Mouse (Mus musculus) MEL (cell line): ENCODE results near the gene Abat.

ENCODE experiments used
- E2F4 ChIP-seq: IDR thresholded peaks from 2 replicates; pipeline ENCODE4 v1.6.1; 2011; ENCODE audit warnings: low read depth, low read length, improper control_type of control experiment, borderline replicate concordance
- EP300 ChIP-seq, 2 experiments: IDR thresholded peaks; 2 replicates each; pipeline ENCODE4 v1.6.1; 2011; ENCODE audit warnings: improper control_type of control experiment in 2 of 2, low read length in 2 of 2, low read depth in 1 of 2, mild to moderate bottlenecking in 1 of 2
- POLR2A ChIP-seq, 2 experiments: IDR thresholded peaks; 2 replicates each; pipeline ENCODE4 v1.6.1; 2011 to 2012; ENCODE audit warnings: low read length in 2 of 2, mild to moderate bottlenecking in 2 of 2, control low read depth in 1 of 2, improper control_type of control experiment in 1 of 2, low read depth in 1 of 2, moderate library complexity in 1 of 2; ENCODE audit not compliant: control insufficient read depth in 1 of 2, insufficient read depth in 1 of 2, poor library complexity in 1 of 2
- ZMIZ1 ChIP-seq: IDR thresholded peaks from 2 replicates; pipeline ENCODE4 v1.6.1; 2012; ENCODE audit warnings: low read depth, mild to moderate bottlenecking, inconsistent platforms, low read length, improper control_type of control experiment, moderate library complexity

DNA sequence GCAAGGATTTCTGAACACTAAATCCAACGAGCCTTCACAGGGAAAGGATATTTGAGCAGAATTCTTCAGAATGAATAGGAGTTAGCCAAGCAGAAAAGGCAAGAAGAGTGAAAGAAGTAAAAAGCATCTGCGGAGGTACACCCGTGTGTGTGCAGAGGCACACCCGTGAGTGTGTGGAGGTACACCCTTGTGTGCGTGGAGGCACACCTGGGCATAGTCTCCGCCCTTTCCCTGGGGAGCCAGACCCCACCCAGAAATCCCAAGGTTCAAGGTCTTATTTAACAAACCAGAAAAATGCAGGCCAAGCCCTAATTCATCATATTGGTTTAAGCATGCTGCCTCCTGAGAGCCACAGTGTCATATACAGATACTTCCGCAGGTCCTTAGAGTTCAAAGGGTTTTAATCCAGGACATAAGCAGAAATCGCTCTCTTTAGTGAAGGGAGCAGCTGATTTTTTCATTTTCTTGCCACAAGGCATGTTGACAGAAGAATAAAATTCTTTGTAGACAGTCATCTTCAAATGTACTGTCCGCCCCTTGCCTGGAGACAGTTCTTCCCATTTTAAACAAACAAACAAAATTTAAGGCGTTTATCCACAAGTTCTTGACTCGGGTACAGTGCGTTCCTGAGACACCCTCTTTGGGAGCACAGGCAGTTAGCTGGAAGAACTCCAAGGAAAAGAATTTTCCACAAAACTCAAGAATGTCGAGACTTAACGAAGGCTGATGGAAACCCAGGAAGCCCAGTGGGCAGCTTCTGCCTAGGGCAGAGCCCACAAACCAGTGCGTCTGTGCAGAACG is 107.3 kb downstream of the Abat start:
- TF ChIP-seq E2F4 (no peak), ZMIZ1 (no peak), EP300 (IDR thresholded peaks at IDR 0.05; ENCODE audit: low read depth in 1 of 2, low read length in 2 of 2) (no peak), POLR2A (IDR thresholded peaks at IDR 0.05; ENCODE audit: control insufficient read depth in 1 of 2, insufficient read depth in 1 of 2, low read depth in 1 of 2, low read length in 2 of 2, poor library complexity in 1 of 2) (no peak)
